Mouse (Mus musculus) C2C12 (cell line): ENCODE results near the gene Snx30. TPM values are rescaled to one million over a fixed set of nuclear protein-coding genes. Genes with fewer than 3 reads are reported as not detected.

ENCODE experiments used
- H3K27me3 ChIP-seq: one replicate; pipeline ENCODE4 v1.6.1; 2011; ENCODE audit not compliant: control insufficient read depth, insufficient read depth, insufficient read length
- H3K36me3 ChIP-seq: one replicate; pipeline ENCODE4 v1.6.1; 2011; ENCODE audit not compliant: control insufficient read depth, insufficient read depth
- H3K4me3 ChIP-seq: one replicate; pipeline ENCODE4 v1.5.1; 2011; ENCODE audit warnings: mild to moderate bottlenecking, control low read depth; ENCODE audit not compliant: poor library complexity, insufficient read depth, severe bottlenecking
- H3K79me2 ChIP-seq: one replicate; pipeline ENCODE4 v1.6.1; 2011; ENCODE audit not compliant: control insufficient read depth, insufficient read depth
- H3K79me3 ChIP-seq: one replicate; pipeline ENCODE4 v1.6.1; 2011; ENCODE audit warnings: low read depth, control low read depth
- H3ac ChIP-seq: one replicate; pipeline ENCODE3; 2011; ENCODE audit warnings: low read depth; ENCODE audit not compliant: control insufficient read depth, insufficient read length
- CEBPB ChIP-seq: IDR thresholded peaks from one replicate; pipeline ENCODE4 v1.6.1; 2011; ENCODE audit warnings: low read depth, mild to moderate bottlenecking, control low read depth, moderate library complexity
- CTCF ChIP-seq: IDR thresholded peaks from one replicate; pipeline ENCODE4 v1.5.1; 2011; ENCODE audit not compliant: control insufficient read depth, insufficient read depth, insufficient read length
- FOSL1 ChIP-seq: IDR thresholded peaks from one replicate; pipeline ENCODE4 v1.8.0; 2011; ENCODE audit warnings: mild to moderate bottlenecking, low read length; ENCODE audit not compliant: poor library complexity, insufficient read depth, severe bottlenecking
- MAX ChIP-seq: IDR thresholded peaks from one replicate; pipeline ENCODE4 v1.6.1; 2011; ENCODE audit warnings: mild to moderate bottlenecking, control low read depth
- MYOD1 ChIP-seq: IDR thresholded peaks from one replicate; pipeline ENCODE4 v1.6.1; 2011; ENCODE audit warnings: low read depth; ENCODE audit not compliant: control insufficient read depth, insufficient read length
- MYOG ChIP-seq: IDR thresholded peaks from one replicate; pipeline ENCODE4 v1.6.1; 2011; ENCODE audit not compliant: control insufficient read depth, insufficient read length; ENCODE audit errors: extremely low read depth
- USF1 ChIP-seq: IDR thresholded peaks from one replicate; pipeline ENCODE4 v1.6.1; 2011; ENCODE audit warnings: low read depth, mild to moderate bottlenecking, control low read depth, moderate library complexity
- polyA plus RNA-seq: library from polyadenylated mRNA; unstranded; fragments of >200 nt; fragmentation: generic; extraction: Trizol; gene quantifications from one replicate; pipeline ENCODE4 v1.2.1, GENCODE M21; 2012; ENCODE audit warnings: missing spikeins

Gene Snx30
- polyA plus RNA-seq, 1 experiment = 3.5 TPM

DNA sequence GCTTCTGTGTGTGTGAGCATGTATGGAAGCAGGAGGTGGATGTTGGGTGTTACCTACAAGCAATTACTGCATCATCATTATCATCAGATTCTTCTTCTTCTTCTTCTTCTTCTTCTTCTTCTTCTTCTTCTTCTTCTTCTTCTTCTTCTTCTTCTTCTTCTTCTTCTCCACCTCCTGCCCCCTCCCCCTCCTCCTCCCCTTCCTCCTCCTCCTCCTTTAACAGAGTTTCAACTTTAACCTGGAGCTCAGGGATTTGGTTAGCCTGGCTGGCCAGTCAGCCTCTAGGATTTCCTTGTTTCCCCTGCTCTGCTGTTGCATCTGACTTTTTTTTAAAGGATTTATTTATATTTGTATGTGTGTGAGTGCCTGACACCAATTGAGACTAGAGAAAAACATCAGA lies 4.2 kb upstream of the Snx30 start, which contains the start of gene Inip:
Gene Inip (minus strand): TSS at position 101 of the 400 bp plus-strand sequence.
- H3K79me2 ChIP-seq = peaks cover 4% of the 10 kb centered on the region
- no peaks in the 10 kb centered on the region for H3K79me3 ChIP-seq
- H3K36me3 ChIP-seq = no peaks in the 10 kb centered on the region
- no peaks in the 10 kb centered on the region for H3K27me3 ChIP-seq
- no peak for TF ChIP-seq MYOG
- no peak for TF ChIP-seq USF1
- no peak for TF ChIP-seq MAX
- TF ChIP-seq MYOD1 = no peak
- no peak within 1 kb of the TSS for H3K4me3 ChIP-seq
- peak within 1 kb of the TSS; percentile 27 for H3ac ChIP-seq

DNA sequence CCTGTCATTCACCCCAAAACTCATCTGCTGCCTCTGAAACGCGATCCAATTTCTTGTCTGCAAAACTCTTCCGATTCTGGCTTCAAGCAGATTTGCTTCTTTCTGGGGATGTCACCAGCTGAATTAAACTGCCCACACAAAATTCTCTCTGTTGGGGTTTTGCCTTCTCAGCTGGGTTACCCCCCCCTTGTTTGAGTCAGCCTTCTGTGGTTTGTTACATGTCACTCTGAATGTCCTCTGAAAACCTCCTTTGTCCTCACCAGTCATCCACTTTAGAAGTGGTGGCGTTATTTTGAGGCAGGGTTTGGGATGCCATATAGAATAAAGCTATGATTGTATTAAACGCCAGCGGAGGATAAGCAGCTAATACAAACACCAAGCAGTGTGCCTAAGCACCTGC lies 3.5 kb upstream of the Snx30 start:
- Histone ChIP-seq H3ac (peak overlapping the region; percentile 27), H3K27me3 (no peaks in the 10 kb centered on the region), H3K79me2 (peaks cover 10% of the 10 kb centered on the region), H3K36me3 (no peaks in the 10 kb centered on the region), H3K4me3 (no peak overlapping the region), H3K79me3 (peaks cover 4% of the 10 kb centered on the region)
- TF ChIP-seq CEBPB (no peak), FOSL1 (no peak), MAX (no peak), MYOG (no peak), USF1 (no peak), CTCF (no peak), MYOD1 (no peak)

GRCm38 (mm10) chr4:59802792-59803191 lies 2.8 kb upstream of the Snx30 start:
- no peak overlapping the region for H3ac ChIP-seq
- no peaks in the 10 kb centered on the region for H3K36me3 ChIP-seq
- TF ChIP-seq FOSL1 (no peak), MAX (no peak), CEBPB (no peak), CTCF (no peak), MYOD1 (no peak), MYOG (no peak), USF1 (no peak)
- no peak overlapping the region for H3K4me3 ChIP-seq
- H3K79me2 ChIP-seq = peaks cover 12% of the 10 kb centered on the region
- no peaks in the 10 kb centered on the region for H3K27me3 ChIP-seq
- H3K79me3 ChIP-seq = peaks cover 4% of the 10 kb centered on the region

DNA sequence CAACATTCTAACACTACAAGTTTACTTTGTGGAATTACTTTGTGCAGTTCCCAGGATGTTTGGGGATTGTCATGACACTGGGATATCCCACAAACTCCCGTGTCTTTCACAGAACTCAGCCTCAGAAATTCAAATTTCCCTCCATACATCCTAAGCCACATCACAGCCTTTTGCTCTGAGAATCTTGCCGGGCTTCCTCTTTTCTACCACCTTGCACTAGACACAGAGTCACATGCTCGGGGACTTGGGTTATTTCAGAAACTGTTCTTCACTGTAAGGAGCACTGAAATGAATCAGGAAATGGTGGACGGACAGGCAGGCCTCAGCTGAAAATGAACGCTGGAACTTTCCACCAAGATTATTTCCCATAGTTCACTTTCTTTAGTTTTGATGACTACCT lies 2.3 kb upstream of the Snx30 start:
- peaks cover 4% of the 10 kb centered on the region for H3K79me3 ChIP-seq
- H3K4me3 ChIP-seq = no peak overlapping the region
- no peak for TF ChIP-seq FOSL1
- TF ChIP-seq CTCF = no peak
- TF ChIP-seq MYOD1 = no peak
- TF ChIP-seq MYOG = no peak
- TF ChIP-seq USF1 = no peak
- TF ChIP-seq CEBPB = no peak
- TF ChIP-seq MAX = no peak

DNA sequence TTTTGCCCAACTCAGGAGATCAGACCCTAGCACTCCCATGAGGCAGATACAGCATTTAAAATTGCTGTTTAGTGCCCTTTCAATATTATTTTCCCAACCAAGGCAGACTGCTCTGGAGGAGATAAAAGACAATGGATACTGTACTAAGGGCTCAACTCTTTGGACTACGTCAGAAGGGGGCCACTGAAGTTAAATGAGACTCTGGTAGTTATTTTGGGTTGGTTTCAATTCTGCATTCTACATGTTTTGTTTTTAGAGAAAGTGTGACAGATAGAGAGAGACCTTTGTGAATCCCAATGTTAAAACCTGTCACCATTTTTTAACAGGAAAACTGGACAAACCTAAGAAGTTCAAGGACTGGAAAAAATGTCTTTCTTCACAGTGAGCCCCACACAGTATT lies 886 bp upstream of the Snx30 start:
- TF ChIP-seq FOSL1 = no peak
- TF ChIP-seq CTCF = no peak
- no peak for TF ChIP-seq USF1
- no peak for TF ChIP-seq CEBPB
- TF ChIP-seq MAX = no peak
- TF ChIP-seq MYOD1 = no peak
- no peak for TF ChIP-seq MYOG
- Histone ChIP-seq H3K4me3 (no peak overlapping the region), H3K27me3 (no peaks in the 10 kb centered on the region), H3K79me2 (peaks cover 12% of the 10 kb centered on the region), H3ac (no peak overlapping the region), H3K36me3 (no peaks in the 10 kb centered on the region), H3K79me3 (peaks cover 4% of the 10 kb centered on the region)

More for the DNA sequence above, 2.3 kb upstream of the Snx30 start:
- Histone ChIP-seq H3K36me3 (no peaks in the 10 kb centered on the region), H3K27me3 (no peaks in the 10 kb centered on the region), H3K79me2 (peaks cover 12% of the 10 kb centered on the region), H3ac (no peak overlapping the region)

DNA sequence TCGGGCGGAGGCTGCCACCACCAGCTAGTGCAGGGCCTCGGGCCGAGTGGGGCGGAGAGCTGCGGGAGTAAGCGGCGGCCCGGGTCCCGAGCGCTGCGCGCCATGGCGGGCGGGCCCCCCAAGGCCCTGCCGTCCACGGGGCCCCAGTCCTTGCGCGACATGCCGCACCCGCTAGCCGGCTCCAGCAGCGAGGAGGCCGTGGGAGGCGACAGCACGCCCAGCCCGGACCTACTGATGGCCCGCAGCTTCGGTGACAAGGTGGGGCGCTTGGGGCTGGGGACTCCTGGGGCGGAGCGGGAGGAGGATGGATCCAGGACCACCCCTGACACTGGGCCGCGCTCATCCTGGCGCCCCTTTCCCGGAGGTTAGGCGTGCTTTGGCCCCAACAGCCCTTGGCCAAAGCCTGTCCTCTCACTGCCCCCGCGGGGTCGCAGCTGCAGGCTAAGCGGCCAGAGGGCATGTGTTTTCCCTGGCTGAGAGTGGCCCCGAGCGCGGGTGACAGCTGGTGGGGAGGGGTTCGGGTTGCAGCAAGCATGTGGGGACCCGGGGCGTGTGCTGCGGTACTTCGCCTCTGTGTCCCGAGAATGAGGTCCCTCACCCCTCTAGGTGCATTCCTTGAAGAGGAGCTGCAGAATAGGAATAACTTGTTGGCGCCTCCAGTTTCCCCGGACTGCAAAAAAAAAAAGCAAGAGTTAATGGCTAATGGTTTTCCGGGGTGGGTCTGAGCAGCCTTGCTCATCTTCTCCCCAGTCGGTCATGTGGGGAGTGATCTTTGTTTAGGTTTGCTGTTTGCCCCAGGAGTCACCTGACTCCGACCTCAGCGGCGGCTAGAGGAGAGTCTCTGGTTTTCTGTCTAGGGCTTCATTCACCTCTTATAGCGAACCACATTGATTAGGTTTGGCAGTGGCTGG lies 583 bp downstream of the Snx30 start:
- no peak for TF ChIP-seq CEBPB
- peak; percentile 15 for TF ChIP-seq MYOD1
- peak; percentile 70 for TF ChIP-seq USF1
- no peak for TF ChIP-seq FOSL1
- H3K79me2 ChIP-seq = peaks cover 12% of the 10 kb centered on the region
- H3K36me3 ChIP-seq = no peaks in the 10 kb centered on the region
- H3ac ChIP-seq = peak overlapping the region; percentile 84
- peaks cover 4% of the 10 kb centered on the region for H3K79me3 ChIP-seq
- H3K4me3 ChIP-seq = peak overlapping the region; percentile 68
- no peaks in the 10 kb centered on the region for H3K27me3 ChIP-seq
